Mouse (Mus musculus): ENCODE results near the gene Sirpa. TPM values are rescaled to one million over a fixed set of nuclear protein-coding genes. Genes with fewer than 3 reads are reported as not detected.

The Sirpa gene
- total RNA-seq, 2 experiments from 2014 or later = 83.6 to 88.0 TPM

- ATAC-seq (replicated peaks; ENCODE audit: poor library complexity, severe bottlenecking) = no peak
Measured at GRCm38 (mm10) chr2:129602856-129603255, 10.2 kb downstream of the Sirpa start.

- ATAC-seq (replicated peaks; ENCODE audit: poor library complexity, severe bottlenecking) = peak; percentile 28; the same call in 1 of the 2 replicates
Measured at GRCm38 (mm10) chr2:129603536-129603935, 10.9 kb downstream of the Sirpa start.

- no peak for ATAC-seq (replicated peaks; ENCODE audit: poor library complexity, severe bottlenecking)
Measured at GRCm38 (mm10) chr2:129604032-129604431, 11.4 kb downstream of the Sirpa start.

GRCm38 (mm10) chr2:129605816-129606215 is 13.2 kb downstream of the Sirpa start:
- no peak for ATAC-seq (replicated peaks; ENCODE audit: poor library complexity, severe bottlenecking)

- ATAC-seq (replicated peaks; ENCODE audit: poor library complexity, severe bottlenecking) = no peak
Measured at GRCm38 (mm10) chr2:129606269-129606668, 13.6 kb downstream of the Sirpa start.

- no peak for ATAC-seq (replicated peaks; ENCODE audit: poor library complexity, severe bottlenecking)
Measured at GRCm38 (mm10) chr2:129606899-129607298, 14.3 kb downstream of the Sirpa start.

- ATAC-seq (replicated peaks; ENCODE audit: poor library complexity, severe bottlenecking) = no peak
Measured at GRCm38 (mm10) chr2:129613971-129614370, 21.3 kb downstream of the Sirpa start.

GRCm38 (mm10) chr2:129614482-129615185 is 22.0 kb downstream of the Sirpa start:
- ATAC-seq (replicated peaks; ENCODE audit: poor library complexity, severe bottlenecking) = no peak

- no peak for ATAC-seq (replicated peaks; ENCODE audit: poor library complexity, severe bottlenecking)
Measured at GRCm38 (mm10) chr2:129620148-129620547, 27.5 kb downstream of the Sirpa start.

GRCm38 (mm10) chr2:129620881-129621280 is 28.2 kb downstream of the Sirpa start:
- ATAC-seq (replicated peaks; ENCODE audit: poor library complexity, severe bottlenecking) = no peak

GRCm38 (mm10) chr2:129621654-129622490 is 29.2 kb downstream of the Sirpa start:
- peak; percentile 60; the same call in 1 of the 2 replicates for ATAC-seq (replicated peaks; ENCODE audit: poor library complexity, severe bottlenecking)

- ATAC-seq (replicated peaks; ENCODE audit: poor library complexity, severe bottlenecking) = no peak
Measured at GRCm38 (mm10) chr2:129622918-129623317, 30.3 kb downstream of the Sirpa start.

- ATAC-seq (replicated peaks; ENCODE audit: poor library complexity, severe bottlenecking) = no peak
Measured at GRCm38 (mm10) chr2:129623771-129624170, 31.1 kb downstream of the Sirpa start.

GRCm38 (mm10) chr2:129624246-129624918 is 31.7 kb downstream of the Sirpa start:
- ATAC-seq (replicated peaks; ENCODE audit: poor library complexity, severe bottlenecking) = no peak

- ATAC-seq (replicated peaks; ENCODE audit: poor library complexity, severe bottlenecking) = no peak
Measured at GRCm38 (mm10) chr2:129624956-129625355, 32.3 kb downstream of the Sirpa start.

- peak; percentile 61; the same call in 1 of the 2 replicates for ATAC-seq (replicated peaks; ENCODE audit: poor library complexity, severe bottlenecking)
Measured at GRCm38 (mm10) chr2:129625845-129626244, 33.2 kb downstream of the Sirpa start.

- ATAC-seq (replicated peaks; ENCODE audit: poor library complexity, severe bottlenecking) = no peak
Measured at GRCm38 (mm10) chr2:129626621-129627061, 34.0 kb downstream of the Sirpa start.

GRCm38 (mm10) chr2:129627133-129627532 is 34.5 kb downstream of the Sirpa start:
- ATAC-seq (replicated peaks; ENCODE audit: poor library complexity, severe bottlenecking) = no peak

- no peak for ATAC-seq (replicated peaks; ENCODE audit: poor library complexity, severe bottlenecking)
Measured at GRCm38 (mm10) chr2:129627811-129628210, 35.2 kb downstream of the Sirpa start.

- ATAC-seq (replicated peaks; ENCODE audit: poor library complexity, severe bottlenecking) = no peak
Measured at GRCm38 (mm10) chr2:129628456-129629185, 36.0 kb downstream of the Sirpa start.
